Mouse (Mus musculus): Measurements from ENCODE around the gene C2cd2l.

DNA sequence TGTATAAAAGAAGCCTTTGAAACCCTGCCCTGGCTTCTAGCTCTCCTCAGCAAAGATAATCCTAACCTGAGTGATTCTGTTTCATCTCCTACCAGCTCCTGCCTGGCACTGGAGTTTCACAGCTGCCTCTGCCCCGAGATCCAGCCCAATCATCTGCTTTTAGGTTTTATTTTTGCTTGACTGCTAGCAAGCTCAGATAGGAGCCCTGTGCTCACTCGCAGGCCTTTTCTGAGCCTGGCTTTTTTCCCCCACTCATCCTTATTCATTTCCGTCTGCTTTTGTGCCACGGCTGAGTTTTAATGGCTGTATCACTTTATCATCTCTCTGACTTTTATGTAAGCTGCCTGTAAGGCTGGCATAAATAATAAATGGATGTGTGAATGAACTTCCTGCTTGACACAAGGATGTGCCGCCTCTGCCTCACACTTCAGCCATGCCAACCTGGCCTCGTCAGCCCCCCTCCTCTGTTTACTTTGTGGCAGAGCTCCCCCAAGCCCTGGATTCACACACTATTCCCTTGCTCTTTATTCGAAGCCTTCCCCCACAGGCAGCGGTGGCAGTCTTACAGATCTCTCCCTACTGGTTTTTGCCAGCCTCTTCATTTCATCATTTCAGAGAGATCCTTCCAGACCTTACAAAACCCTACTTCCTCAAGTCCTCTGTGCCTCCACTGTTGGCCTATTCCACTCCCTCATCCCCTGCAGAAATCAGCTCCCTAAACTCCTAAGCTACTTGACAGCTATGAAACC is 53.4 kb downstream of the C2cd2l start:
- TF ChIP-seq CTCF (IDR thresholded peaks at IDR 0.05; ENCODE audit: insufficient read depth, low read depth, low read length) (no peak), POLR2A (IDR thresholded peaks at IDR 0.05; ENCODE audit: insufficient read depth, low read depth, low read length) (no peak)

All from olfactory bulb, adult 2 months (tissue).